Mouse (Mus musculus): Measurements from ENCODE around the gene Myb. TPM values are rescaled to one million over a fixed set of nuclear protein-coding genes. Genes with fewer than 3 reads are reported as not detected.

Myb gene
- polyA plus RNA-seq, 1 experiment = 334 TPM

- Histone ChIP-seq H3K27ac (ENCODE audit: control insufficient read depth, insufficient read depth, low read length) (no peak overlapping the region), H3K4me3 (ENCODE audit: control insufficient read depth, insufficient read depth, low read length) (no peak overlapping the region), H3K27me3 (ENCODE audit: control insufficient read depth, insufficient read depth, low read length) (no peaks in the 10 kb centered on the region), H3K36me3 (ENCODE audit: control insufficient read depth, insufficient read depth, low read length) (no peaks in the 10 kb centered on the region), H3K4me1 (replicated peaks; ENCODE audit: control insufficient read depth, insufficient read depth, low read length) (peaks cover 49% of the 10 kb centered on the region)
- DNase-seq = no peak
- 70% methylated on average over 7 of the region's 7 CpGs for WGBS
- TF ChIP-seq POLR2A (IDR thresholded peaks at IDR 0.05; ENCODE audit: control insufficient read depth, extremely low read depth, insufficient read depth, low read length, poor library complexity) (no peak), CTCF (IDR thresholded peaks at IDR 0.05; ENCODE audit: borderline replicate concordance, control insufficient read depth, extremely low read depth, insufficient read depth, low read length, poor library complexity) (no peak)
Observed at GRCm38 (mm10) chr10:21200761-21201160, 40.0 kb upstream of the Myb start.

GRCm38 (mm10) chr10:21200322-21200721, 39.5 kb upstream of the Myb start:
- H3K36me3 ChIP-seq (ENCODE audit: control insufficient read depth, insufficient read depth, low read length) = no peaks in the 10 kb centered on the region
- TF ChIP-seq CTCF (IDR thresholded peaks at IDR 0.05; ENCODE audit: borderline replicate concordance, control insufficient read depth, extremely low read depth, insufficient read depth, low read length, poor library complexity) (no peak), POLR2A (IDR thresholded peaks at IDR 0.05; ENCODE audit: control insufficient read depth, extremely low read depth, insufficient read depth, low read length, poor library complexity) (no peak)
- H3K27me3 ChIP-seq (ENCODE audit: control insufficient read depth, insufficient read depth, low read length) = no peaks in the 10 kb centered on the region
- no peak overlapping the region for H3K27ac ChIP-seq (ENCODE audit: control insufficient read depth, insufficient read depth, low read length)
- no peak overlapping the region for H3K4me3 ChIP-seq (ENCODE audit: control insufficient read depth, insufficient read depth, low read length)
- H3K4me1 ChIP-seq (replicated peaks; ENCODE audit: control insufficient read depth, insufficient read depth, low read length) = peaks cover 48% of the 10 kb centered on the region
- DNase-seq = no peak

GRCm38 (mm10) chr10:21196646-21197116, 35.9 kb upstream of the Myb start:
- Histone ChIP-seq H3K4me3 (ENCODE audit: control insufficient read depth, insufficient read depth, low read length) (no peak overlapping the region), H3K36me3 (ENCODE audit: control insufficient read depth, insufficient read depth, low read length) (no peaks in the 10 kb centered on the region), H3K27me3 (ENCODE audit: control insufficient read depth, insufficient read depth, low read length) (no peaks in the 10 kb centered on the region), H3K4me1 (replicated peaks; ENCODE audit: control insufficient read depth, insufficient read depth, low read length) (peaks cover 49% of the 10 kb centered on the region), H3K27ac (ENCODE audit: control insufficient read depth, insufficient read depth, low read length) (peak overlapping the region; percentile 77)
- TF ChIP-seq CTCF (IDR thresholded peaks at IDR 0.05; ENCODE audit: borderline replicate concordance, control insufficient read depth, extremely low read depth, insufficient read depth, low read length, poor library complexity) (no peak), POLR2A (IDR thresholded peaks at IDR 0.05; ENCODE audit: control insufficient read depth, extremely low read depth, insufficient read depth, low read length, poor library complexity) (no peak)
- 21% methylated on average over 8 of the region's 8 CpGs for WGBS
- DNase-seq = peak; percentile 67

GRCm38 (mm10) chr10:21195597-21195996, 34.8 kb upstream of the Myb start:
- WGBS = 83% methylated on average over 8 of the region's 8 CpGs
- DNase-seq = no peak
- no peak overlapping the region for H3K4me3 ChIP-seq (ENCODE audit: control insufficient read depth, insufficient read depth, low read length)
- no peaks in the 10 kb centered on the region for H3K36me3 ChIP-seq (ENCODE audit: control insufficient read depth, insufficient read depth, low read length)
- H3K27me3 ChIP-seq (ENCODE audit: control insufficient read depth, insufficient read depth, low read length) = no peaks in the 10 kb centered on the region
- 0 out of 2 replicates have a peak overlapping the region, but pooled peaks have one; percentile 31 for H3K27ac ChIP-seq (ENCODE audit: control insufficient read depth, insufficient read depth, low read length)
- H3K4me1 ChIP-seq (replicated peaks; ENCODE audit: control insufficient read depth, insufficient read depth, low read length) = peaks cover 48% of the 10 kb centered on the region
- TF ChIP-seq POLR2A (IDR thresholded peaks at IDR 0.05; ENCODE audit: control insufficient read depth, extremely low read depth, insufficient read depth, low read length, poor library complexity) = no peak
- no peak for TF ChIP-seq CTCF (IDR thresholded peaks at IDR 0.05; ENCODE audit: borderline replicate concordance, control insufficient read depth, extremely low read depth, insufficient read depth, low read length, poor library complexity)

GRCm38 (mm10) chr10:21193935-21194505, 33.2 kb upstream of the Myb start:
- no peak overlapping the region for H3K4me3 ChIP-seq (ENCODE audit: control insufficient read depth, insufficient read depth, low read length)
- 71% methylated on average over 3 of the region's 3 CpGs for WGBS
- H3K36me3 ChIP-seq (ENCODE audit: control insufficient read depth, insufficient read depth, low read length) = no peaks in the 10 kb centered on the region
- no peaks in the 10 kb centered on the region for H3K27me3 ChIP-seq (ENCODE audit: control insufficient read depth, insufficient read depth, low read length)
- H3K27ac ChIP-seq (ENCODE audit: control insufficient read depth, insufficient read depth, low read length) = peak overlapping the region; percentile 85
- no peak for TF ChIP-seq POLR2A (IDR thresholded peaks at IDR 0.05; ENCODE audit: control insufficient read depth, extremely low read depth, insufficient read depth, low read length, poor library complexity)
- peaks cover 51% of the 10 kb centered on the region for H3K4me1 ChIP-seq (replicated peaks; ENCODE audit: control insufficient read depth, insufficient read depth, low read length)
- DNase-seq = no peak

- WGBS = 44% methylated on average over 10 of the region's 10 CpGs
- Histone ChIP-seq H3K36me3 (ENCODE audit: control insufficient read depth, insufficient read depth, low read length) (no peaks in the 10 kb centered on the region), H3K27me3 (ENCODE audit: control insufficient read depth, insufficient read depth, low read length) (no peaks in the 10 kb centered on the region), H3K27ac (ENCODE audit: control insufficient read depth, insufficient read depth, low read length) (peak overlapping the region; percentile 85), H3K4me3 (ENCODE audit: control insufficient read depth, insufficient read depth, low read length) (no peak overlapping the region), H3K4me1 (replicated peaks; ENCODE audit: control insufficient read depth, insufficient read depth, low read length) (peaks cover 51% of the 10 kb centered on the region)
- TF ChIP-seq POLR2A (IDR thresholded peaks at IDR 0.05; ENCODE audit: control insufficient read depth, extremely low read depth, insufficient read depth, low read length, poor library complexity) (no peak), CTCF (IDR thresholded peaks at IDR 0.05; ENCODE audit: borderline replicate concordance, control insufficient read depth, extremely low read depth, insufficient read depth, low read length, poor library complexity) (no peak)
- no peak for DNase-seq
Observed at GRCm38 (mm10) chr10:21193088-21193934, 32.5 kb upstream of the Myb start.

All from thymus, adult 2 months (tissue).